Mouse (Mus musculus): ENCODE results near the gene Sun3.

- no peak for TF ChIP-seq POLR2A (IDR thresholded peaks at IDR 0.05; ENCODE audit: borderline replicate concordance, extremely low read depth, low read depth, low read length)
- no peak for TF ChIP-seq CTCF (IDR thresholded peaks at IDR 0.05; ENCODE audit: insufficient read depth, low read length)
These were observed 8.9 kb upstream of the Sun3 start for GRCm38 (mm10) chr11:9057711-9058110.
